Mouse (Mus musculus): ENCODE measurements around the gene Wasf2. TPM values are rescaled to one million over a fixed set of nuclear protein-coding genes. Genes with fewer than 3 reads are reported as not detected.

The Wasf2 gene
- total RNA-seq, 4 experiments from 2014 or later = 18.8 to 27.9 (median 27.3) TPM

- DNase-seq (ENCODE audit: low spot score in 2 of 2) = peak; percentile 31 to 33
Measured at GRCm38 (mm10) chr4:133200343-133200742, 70.0 kb downstream of the Wasf2 start.

- peak; percentile 61 to 75 for DNase-seq (ENCODE audit: low spot score in 2 of 2)
Measured at GRCm38 (mm10) chr4:133201006-133201771, 70.9 kb downstream of the Wasf2 start.

DNA sequence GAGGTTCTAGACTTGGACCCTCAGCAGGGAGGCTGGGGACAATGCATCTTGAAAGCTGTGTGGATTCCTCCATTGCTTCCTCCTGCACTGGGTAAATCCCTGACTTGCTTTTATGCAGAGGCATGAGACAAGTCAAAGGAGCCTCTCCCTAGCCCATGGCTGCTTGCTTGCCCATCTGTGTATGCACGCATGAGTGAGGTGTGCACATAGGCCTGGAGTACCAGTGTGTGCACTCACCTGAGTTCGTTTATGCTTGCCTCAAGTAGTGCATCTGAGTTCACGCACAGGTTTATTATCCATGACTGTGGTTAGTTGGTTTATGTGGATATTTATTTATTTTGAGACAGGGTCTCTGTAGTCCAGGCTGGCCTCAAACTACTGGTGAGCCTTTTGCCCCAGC lies 71.9 kb downstream of the Wasf2 start:
- no peak for DNase-seq (ENCODE audit: low spot score in 2 of 2)

DNA sequence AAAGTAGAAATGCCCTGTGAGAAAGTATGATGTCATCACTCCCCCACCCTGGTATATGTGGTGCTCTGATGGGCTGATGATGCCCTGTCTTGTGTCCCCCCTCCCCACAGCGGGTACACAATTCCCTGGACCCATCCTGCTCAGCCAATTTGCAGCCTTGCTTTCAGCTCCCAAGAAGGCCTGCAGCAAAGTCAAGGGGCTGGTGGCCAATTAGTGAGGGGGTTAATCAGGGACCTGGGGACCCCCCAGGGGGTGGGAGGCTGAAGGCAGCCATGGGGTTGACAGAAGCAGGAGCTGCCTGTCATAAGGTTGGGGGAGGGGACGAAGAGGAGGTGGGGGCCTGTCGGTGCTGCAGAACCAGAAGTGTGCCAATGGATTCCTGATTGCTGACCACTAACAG lies 73.3 kb downstream of the Wasf2 start:
- no peak for DNase-seq (ENCODE audit: low spot score in 2 of 2)

- no peak for DNase-seq (ENCODE audit: low spot score in 2 of 2)
Measured at GRCm38 (mm10) chr4:133204379-133204778, 74.1 kb downstream of the Wasf2 start.

DNA sequence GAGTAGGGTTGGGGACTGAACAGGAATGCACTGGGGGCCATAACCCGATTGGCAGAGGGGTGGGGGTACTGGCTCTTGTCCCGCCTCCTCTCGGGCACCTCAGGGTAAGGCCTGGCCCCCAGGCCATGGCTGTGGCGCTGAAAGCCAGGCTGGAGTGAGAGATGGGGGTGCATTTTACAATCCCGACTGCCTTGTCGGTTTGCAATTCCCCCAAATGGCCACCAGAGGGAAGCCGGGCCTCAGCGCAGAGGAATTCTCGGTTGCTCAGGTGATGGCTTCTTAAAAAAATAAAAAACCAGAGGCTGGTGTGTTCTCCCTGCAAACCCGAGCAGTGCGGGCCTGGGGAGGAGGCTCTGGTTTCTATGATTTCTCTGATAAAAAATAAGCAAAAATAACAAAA lies 79.1 kb downstream of the Wasf2 start:
- no peak for DNase-seq (ENCODE audit: low spot score in 2 of 2)

- DNase-seq (ENCODE audit: low spot score in 2 of 2) = no peak
Measured at GRCm38 (mm10) chr4:133210023-133210787, 79.9 kb downstream of the Wasf2 start.

- DNase-seq (ENCODE audit: low spot score in 2 of 2) = no peak
Measured at GRCm38 (mm10) chr4:133210788-133211390, 80.6 kb downstream of the Wasf2 start.

DNA sequence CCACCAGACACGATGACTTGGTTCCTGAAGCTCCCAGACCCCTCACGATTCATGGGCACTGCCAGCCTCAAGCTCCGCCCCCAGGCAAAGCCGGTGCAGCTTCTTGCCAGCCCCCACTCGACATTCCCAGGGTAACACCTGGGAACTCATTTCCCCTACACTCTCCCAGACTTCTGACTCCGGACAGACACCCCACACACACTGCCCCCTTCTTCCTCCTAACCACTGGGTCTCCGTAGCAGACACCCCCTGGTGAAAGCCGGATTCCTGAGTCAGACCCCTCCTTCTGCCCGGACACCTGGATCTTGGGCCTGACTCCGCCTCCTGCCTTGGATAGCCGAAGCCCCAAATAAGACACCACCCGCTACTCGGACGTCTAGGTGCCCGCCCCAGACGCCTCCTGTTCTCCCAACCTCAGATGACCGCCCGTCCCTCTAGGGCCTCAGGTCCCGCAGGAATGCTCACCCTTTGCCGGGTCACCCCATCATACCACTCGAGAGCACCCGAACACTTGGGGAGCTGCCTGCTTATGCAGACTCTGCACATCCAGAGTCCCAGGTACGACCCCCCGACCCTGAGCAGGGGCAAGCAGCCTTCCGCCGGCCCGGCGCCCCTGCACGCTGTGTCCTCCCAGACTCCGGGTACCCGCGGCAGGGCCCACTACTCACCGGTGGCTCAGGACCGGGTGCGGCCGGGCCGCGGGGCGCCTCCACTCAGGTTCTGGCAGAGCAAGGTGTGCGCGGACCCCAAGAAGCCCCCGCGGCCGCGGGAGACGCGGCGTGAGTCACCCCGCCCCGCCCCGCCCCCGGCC lies 81.7 kb downstream of the Wasf2 start, which contains the start of the genes Cd164l2 and Gpr3:
Gene Cd164l2, plus strand, starts transcription at position 381 of the 811 bp plus-strand sequence.
Gene Gpr3, minus strand, starts transcription at position 786 of the 811 bp plus-strand sequence.
- no peak for DNase-seq (ENCODE audit: low spot score in 2 of 2)

DNA sequence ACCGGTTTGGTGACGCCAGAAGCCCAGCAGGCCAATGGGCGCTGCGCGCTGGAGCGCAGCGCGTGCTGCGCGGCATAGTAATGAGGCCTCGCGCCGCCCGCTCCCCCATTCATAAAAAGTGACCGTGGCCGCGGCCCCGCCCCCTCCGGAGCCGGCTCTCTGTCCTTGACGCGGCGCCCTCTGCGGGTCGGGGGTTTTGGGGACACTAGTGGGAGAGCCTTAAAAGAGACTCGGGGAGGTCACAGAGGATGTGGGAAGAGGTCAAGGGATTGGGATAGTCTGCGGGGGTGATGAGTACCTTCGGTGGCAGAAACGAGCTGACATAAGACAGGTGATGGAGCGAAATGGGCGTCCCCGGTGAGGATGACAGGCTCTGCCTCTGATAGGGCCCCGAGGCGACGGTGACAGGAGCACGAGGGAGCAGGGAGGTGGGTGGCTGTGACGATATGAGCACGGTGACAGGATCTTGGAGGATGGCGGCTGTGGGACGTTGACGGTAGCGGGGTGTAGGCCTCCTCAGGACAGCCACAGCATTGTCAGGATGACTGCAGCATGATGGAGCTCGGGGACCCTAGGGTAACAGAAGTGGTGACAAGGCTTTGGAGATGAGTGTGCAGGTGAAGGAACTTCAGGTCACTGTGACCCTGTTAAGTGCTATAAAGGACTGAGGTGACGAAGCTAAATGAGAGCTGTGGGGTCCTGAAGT lies 82.4 kb downstream of the Wasf2 start:
- DNase-seq (ENCODE audit: low spot score in 2 of 2) = peak; percentile 66 to 70

DNA sequence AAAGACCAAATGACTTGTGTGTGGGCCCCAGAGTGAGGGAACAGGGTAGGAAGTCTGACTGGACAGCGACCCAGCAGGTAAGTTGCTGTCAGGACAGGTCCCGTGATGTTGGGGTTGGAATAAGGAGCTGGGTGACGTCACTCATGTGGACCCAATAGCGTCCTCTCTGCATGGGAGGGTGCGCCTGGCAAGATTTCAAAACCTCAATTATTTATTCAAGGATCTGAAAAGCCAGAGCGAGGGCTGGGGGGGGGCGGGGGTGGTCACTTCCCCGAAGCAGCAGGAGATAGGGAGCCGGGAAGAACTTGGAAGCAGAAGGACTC lies 82.9 kb downstream of the Wasf2 start:
- DNase-seq (ENCODE audit: low spot score in 2 of 2) = no peak

- no peak for DNase-seq (ENCODE audit: low spot score in 2 of 2)
Measured at GRCm38 (mm10) chr4:133213661-133214060, 83.4 kb downstream of the Wasf2 start.

GRCm38 (mm10) chr4:133217641-133218040 lies 87.3 kb downstream of the Wasf2 start:
- DNase-seq (ENCODE audit: low spot score in 2 of 2) = peak in 1 of 2 experiments; percentile 48

DNA sequence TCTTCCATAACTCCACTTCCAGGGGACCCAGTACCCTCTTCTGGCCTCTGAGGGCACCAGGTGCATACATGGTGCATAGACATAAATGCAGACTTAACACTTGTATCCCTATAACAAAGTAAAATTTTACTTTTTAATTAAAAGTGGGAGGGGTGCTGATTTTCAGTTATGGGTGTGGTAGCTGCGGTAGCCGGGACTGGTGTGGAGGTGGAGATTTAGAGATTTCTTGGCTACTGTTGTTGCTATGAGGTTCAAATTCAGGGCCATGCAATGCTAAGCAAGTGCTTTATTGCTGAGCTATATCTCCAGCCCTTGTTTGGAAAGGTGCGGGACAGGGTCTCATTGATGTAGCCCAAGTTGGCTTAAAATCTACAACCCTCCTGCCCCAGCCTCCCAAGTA lies 88.4 kb downstream of the Wasf2 start:
- DNase-seq (ENCODE audit: low spot score in 2 of 2) = no peak

DNA sequence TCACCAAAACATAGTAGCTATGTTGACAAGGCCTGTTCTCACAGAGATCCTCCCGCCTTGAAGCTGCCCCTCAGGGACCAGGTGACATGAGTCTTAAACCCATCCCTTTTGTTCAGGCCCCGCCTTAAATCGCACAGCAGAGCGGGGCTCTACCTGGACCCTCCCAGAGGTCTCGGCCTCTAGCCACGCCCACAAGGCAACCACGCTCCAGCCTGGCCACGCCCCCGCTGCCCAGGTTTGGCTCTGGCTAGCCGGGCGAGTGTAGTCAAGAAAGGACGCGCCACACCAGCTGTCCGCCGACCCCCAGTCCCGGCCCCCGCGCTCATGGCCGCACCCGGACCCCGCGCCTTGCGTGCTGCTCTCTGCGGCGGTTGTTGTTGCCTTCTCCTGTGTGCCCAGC lies 90.4 kb downstream of the Wasf2 start:
- no peak for DNase-seq (ENCODE audit: low spot score in 2 of 2)

DNA sequence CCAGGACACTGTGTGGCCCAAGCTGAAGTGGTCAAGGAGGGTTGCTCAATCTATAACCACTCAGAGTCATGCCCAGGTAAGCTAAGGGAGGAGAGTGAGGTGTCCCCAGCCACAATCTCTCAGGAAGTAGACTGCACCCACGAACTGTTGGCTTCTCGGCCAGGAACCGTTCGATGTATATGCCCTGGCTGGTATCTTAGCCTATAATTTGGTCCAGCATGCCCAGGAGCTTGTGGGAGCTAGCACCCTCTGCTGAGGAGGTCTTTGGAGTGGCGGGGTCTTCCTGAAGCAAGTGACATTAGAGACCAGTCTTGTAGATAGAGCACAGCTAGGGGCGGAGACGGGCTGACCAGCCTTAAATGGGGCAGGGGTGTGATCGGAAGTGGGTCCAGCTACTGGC lies 91.4 kb downstream of the Wasf2 start:
- DNase-seq (ENCODE audit: low spot score in 2 of 2) = no peak

DNA sequence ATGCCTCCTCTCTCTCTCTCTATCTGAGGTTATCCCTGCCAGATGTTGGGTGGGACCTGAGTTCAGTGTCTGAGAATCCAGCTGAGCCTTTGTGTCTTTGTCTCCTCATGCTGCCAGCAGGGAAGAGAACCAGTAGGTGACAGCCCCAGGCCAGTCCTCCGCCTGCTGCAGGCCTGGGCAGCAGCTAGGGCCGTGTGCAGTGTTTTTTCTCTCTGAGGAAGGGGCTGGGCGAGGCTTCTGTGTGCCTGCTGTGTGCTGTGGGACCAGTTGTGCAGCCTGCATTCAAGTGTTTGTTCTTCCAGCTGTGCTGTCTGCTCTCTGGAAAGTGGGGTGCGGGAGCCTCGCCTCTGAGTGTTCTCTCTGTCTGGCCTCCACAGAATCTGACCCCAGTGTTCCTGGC lies 93.6 kb downstream of the Wasf2 start:
- DNase-seq (ENCODE audit: low spot score in 2 of 2) = no peak

DNA sequence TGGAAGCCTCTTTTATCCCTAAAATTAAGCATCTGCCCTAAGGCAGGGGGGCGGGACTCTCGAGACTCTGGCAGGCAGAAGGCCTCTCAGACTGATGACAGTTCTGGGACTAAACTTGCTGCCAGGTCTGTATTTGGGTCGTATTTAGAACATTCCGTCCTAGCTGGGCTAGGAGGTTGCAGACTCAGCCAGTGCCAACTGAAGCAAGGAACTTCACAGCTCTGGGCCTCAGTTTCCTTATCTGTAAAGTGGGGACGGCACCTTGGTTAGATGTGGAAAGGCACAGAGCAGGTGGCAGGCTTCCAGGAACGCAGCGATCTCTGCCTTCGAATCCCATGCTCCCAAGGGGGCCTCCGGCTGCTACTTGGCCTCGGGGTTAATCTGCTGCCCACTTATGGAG lies 95.8 kb downstream of the Wasf2 start:
- DNase-seq (ENCODE audit: low spot score in 2 of 2) = peak in 1 of 2 experiments; percentile 43

- DNase-seq (ENCODE audit: low spot score in 2 of 2) = no peak
Measured at GRCm38 (mm10) chr4:133227636-133228035, 97.3 kb downstream of the Wasf2 start.

DNA sequence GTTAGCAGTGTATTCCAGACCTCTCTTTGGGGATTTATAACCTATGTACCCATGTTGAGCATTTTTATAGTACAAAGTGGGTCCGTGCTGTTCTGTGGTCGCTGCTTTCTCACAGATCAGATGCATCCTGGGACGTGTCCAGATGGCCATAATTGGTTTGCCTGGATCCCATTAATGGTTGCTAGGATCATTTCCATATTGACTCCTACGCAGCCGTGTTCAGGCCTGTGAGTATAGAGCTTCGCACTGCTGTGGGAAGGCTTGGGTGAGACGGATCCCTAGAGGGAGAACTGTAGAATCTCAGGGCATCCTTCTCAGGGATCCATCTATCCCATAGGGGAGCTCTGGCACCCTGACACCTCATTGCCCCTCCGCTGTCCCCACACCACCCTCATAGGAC lies 99.3 kb downstream of the Wasf2 start:
- DNase-seq (ENCODE audit: low spot score in 2 of 2) = no peak

Measured in gastrocnemius, adult 8-10 months (tissue).